Mouse (Mus musculus) neural tube, embryonic 15.5 days (tissue): Measurements from ENCODE around the gene Zfp697. TPM values are rescaled to one million over a fixed set of nuclear protein-coding genes. Genes with fewer than 3 reads are reported as not detected.
A peak's percentile ranks its signal among the peaks of the same experiment; 100 is the strongest.
"Not testable (repeated sequence)": the region's sequence is repeated elsewhere in the genome, so short reads cannot be mapped to it uniquely, and the experiment has no call there.

Experiments
- ATAC-seq: fragments of 200-750 bp; cut with Nextera tagmentation; 2 replicates; pipeline ENCODE4 v1.8.0; 2017; ENCODE audit warnings: mild to moderate bottlenecking, moderate TSS enrichment, moderate library complexity; ENCODE audit not compliant: low FRiP score
- H3K27ac ChIP-seq: fragments of 300-500 bp; sonication (generic); replicated peaks from 2 replicates; pipeline ENCODE4 v1.5.1; 2015; ENCODE audit warnings: mild to moderate bottlenecking, inconsistent platforms
- H3K27me3 ChIP-seq: fragments of 300-500 bp; sonication (generic); replicated peaks from 2 replicates; pipeline ENCODE4 v1.6.1; 2015; ENCODE audit warnings: inconsistent platforms
- H3K36me3 ChIP-seq: fragments of 300-500 bp; sonication (generic); 2 replicates; pipeline ENCODE4 v1.6.1; 2015; ENCODE audit warnings: inconsistent platforms
- H3K4me1 ChIP-seq: fragments of 300-500 bp; sonication (generic); 2 replicates; pipeline ENCODE4 v1.6.1; 2015; ENCODE audit warnings: inconsistent platforms
- H3K4me2 ChIP-seq: fragments of 300-500 bp; sonication (generic); 2 replicates; pipeline ENCODE4 v1.6.1; 2015; ENCODE audit warnings: inconsistent platforms, mild to moderate bottlenecking, moderate library complexity
- H3K4me3 ChIP-seq: fragments of 300-500 bp; sonication (generic); replicated peaks from 2 replicates; pipeline ENCODE4 v1.5.1; 2015; ENCODE audit warnings: mild to moderate bottlenecking, inconsistent platforms
- H3K9ac ChIP-seq: fragments of 300-500 bp; sonication (generic); replicated peaks from 2 replicates; pipeline ENCODE4 v1.6.1; 2015; ENCODE audit warnings: mild to moderate bottlenecking, inconsistent platforms
- H3K9me3 ChIP-seq: fragments of 300-500 bp; sonication (generic); replicated peaks from 2 replicates; pipeline ENCODE4 v1.6.1; 2016; ENCODE audit warnings: inconsistent platforms
- WGBS: fragments of 180-500 bp; shearing (Covaris S2); methylation state at CpG from one replicate; pipeline ENCODE4 v1.1.7; 2015; ENCODE audit warnings: mixed read lengths; 5-methylcytosine and 5-hydroxymethylcytosine counted together
- polyA plus RNA-seq: library from polyadenylated mRNA; unstranded; fragments of >200 nt; fragmentation: Nextera tagmentation; extraction: Ambion mirVana; gene quantifications from 2 replicates; pipeline ENCODE4 v1.2.1, GENCODE M21; 2015

Zfp697 gene
- polyA plus RNA-seq, 1 experiment from 2014 or later, result 17.0 TPM

DNA sequence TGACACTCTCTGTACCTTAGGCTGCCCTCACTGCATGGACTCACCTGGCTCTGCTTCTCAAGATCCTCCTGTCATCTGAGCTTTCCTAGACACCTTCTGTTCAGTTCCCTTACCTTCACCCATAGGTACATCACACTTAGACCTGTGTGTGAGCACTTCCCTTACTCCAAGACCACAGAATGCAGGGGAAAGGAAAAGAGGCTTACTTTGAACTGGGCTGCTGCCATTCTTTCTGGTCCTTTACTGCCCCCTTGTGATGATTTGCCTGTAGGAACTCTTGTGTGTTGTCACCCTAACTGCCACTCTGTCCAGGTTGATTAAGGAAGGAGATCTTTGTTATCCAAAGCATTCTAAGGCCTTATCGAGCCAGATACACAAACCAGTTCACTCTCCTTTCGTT lies 168.0 kb downstream of the Zfp697 start:
- not testable (repeated sequence) for H3K27ac ChIP-seq, H3K9ac ChIP-seq, H3K36me3 ChIP-seq, H3K4me1 ChIP-seq, H3K9me3 ChIP-seq, H3K4me2 ChIP-seq, H3K27me3 ChIP-seq, H3K4me3 ChIP-seq
- ATAC-seq, result peak; percentile 74; the same call in 1 of the 2 replicates
- no CpG with 5 or more reads among the region's 2 CpGs for WGBS

DNA sequence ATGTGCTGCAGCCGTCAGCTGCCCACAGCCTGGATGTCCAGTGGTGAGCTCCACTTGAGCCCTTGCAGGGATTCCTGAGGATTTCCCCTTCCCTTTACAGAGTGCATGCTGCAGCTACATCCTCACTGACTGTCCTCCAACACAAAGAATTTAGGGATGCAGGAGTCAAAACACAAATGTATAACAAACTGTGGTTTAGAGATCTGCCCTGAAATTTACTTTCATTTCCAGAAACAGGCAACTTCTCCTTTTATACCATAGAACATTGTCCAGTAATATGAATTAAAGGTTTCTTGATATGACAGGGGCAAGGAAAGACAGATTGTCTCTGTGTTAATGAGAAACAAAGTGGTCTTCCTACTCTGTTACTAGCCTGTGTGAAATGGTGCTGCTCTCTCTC lies 168.6 kb downstream of the Zfp697 start:
- H3K4me1 ChIP-seq, ATAC-seq, H3K36me3 ChIP-seq, H3K27me3 ChIP-seq, H3K9me3 ChIP-seq, H3K27ac ChIP-seq, H3K9ac ChIP-seq, H3K4me2 ChIP-seq, H3K4me3 ChIP-seq: not testable (repeated sequence)
- WGBS, result no CpG with 5 or more reads among the region's 1 CpGs

DNA sequence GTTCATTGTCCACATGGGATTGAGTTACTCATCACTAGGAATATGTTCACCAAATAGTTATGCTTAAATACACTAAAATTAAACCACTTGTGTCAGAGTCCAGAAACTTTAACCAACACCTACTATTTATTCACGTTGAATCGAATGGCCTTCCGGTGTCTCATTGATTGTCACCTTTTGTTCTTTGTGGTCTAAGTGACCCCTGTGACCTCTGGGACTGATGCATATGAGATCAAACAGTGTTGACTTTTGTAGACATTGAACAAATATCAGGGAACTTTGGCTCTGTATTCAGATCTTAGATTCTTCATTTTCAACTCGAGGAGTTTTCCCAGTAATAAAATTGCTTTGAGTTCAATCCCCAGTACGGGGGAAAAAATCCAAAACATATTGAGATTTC lies 178.4 kb downstream of the Zfp697 start:
- H3K36me3 ChIP-seq, H3K4me2 ChIP-seq, H3K9ac ChIP-seq, H3K27me3 ChIP-seq, H3K27ac ChIP-seq, ATAC-seq, H3K4me3 ChIP-seq, H3K9me3 ChIP-seq, H3K4me1 ChIP-seq: not testable (repeated sequence)
- WGBS, result no CpG with 5 or more reads among the region's 5 CpGs

- H3K4me2 ChIP-seq, H3K36me3 ChIP-seq, H3K4me3 ChIP-seq, H3K27me3 ChIP-seq, H3K9me3 ChIP-seq, H3K9ac ChIP-seq, H3K4me1 ChIP-seq, ATAC-seq, H3K27ac ChIP-seq: not testable (repeated sequence)
- WGBS, result no CpG with 5 or more reads among the region's 2 CpGs
Observed at GRCm38 (mm10) chr3:98563831-98564230, 181.6 kb downstream of the Zfp697 start.

DNA sequence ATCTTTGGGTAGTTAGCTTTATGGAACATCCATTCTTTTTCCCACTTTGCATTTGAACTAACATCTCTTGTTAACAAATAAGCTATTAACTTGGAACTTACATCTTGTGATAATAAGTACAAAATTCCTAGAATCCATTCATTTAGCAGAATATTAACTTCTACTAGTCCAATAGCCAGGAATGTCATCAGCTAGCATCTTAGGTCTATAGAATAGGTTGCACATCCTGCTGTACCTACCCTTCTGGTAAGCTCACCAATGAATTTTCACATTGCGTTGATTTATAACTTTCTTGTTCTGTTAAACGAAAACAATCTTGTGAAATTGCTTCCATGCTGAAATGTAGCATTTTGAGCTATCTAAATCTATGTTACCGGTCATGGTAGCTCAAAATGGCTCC lies 182.6 kb downstream of the Zfp697 start:
- not testable (repeated sequence) for H3K9ac ChIP-seq, H3K4me2 ChIP-seq, H3K9me3 ChIP-seq, H3K4me3 ChIP-seq, H3K27ac ChIP-seq, H3K27me3 ChIP-seq, H3K4me1 ChIP-seq, ATAC-seq, H3K36me3 ChIP-seq
- no CpG with 5 or more reads among the region's 3 CpGs for WGBS

DNA sequence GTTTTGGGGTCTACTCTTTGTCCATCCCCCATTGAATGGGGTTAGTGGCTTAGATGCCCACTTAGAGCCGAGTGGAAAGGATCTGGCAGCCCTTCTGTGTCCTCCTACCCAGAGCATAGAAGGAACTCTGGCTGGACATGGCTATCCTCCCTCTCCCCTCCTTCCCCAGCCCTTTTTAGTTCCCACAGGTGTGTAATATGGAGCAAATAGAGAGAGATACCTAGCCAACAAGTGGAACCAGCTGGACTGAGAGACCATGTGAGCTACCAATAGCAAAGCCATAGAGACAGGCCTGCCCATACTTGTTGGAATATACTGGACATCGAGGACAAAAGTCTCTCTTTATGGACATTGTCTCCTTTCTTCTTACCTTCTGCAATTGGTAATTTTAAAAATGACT lies 185.5 kb downstream of the Zfp697 start:
- H3K27ac ChIP-seq, H3K4me1 ChIP-seq, H3K9ac ChIP-seq, H3K9me3 ChIP-seq, H3K4me2 ChIP-seq, H3K4me3 ChIP-seq, H3K36me3 ChIP-seq, H3K27me3 ChIP-seq: not testable (repeated sequence)
- 91% methylated on average over 2 of the region's 2 CpGs for WGBS
- ATAC-seq, result peak; percentile 35; the same call in 1 of the 2 replicates

DNA sequence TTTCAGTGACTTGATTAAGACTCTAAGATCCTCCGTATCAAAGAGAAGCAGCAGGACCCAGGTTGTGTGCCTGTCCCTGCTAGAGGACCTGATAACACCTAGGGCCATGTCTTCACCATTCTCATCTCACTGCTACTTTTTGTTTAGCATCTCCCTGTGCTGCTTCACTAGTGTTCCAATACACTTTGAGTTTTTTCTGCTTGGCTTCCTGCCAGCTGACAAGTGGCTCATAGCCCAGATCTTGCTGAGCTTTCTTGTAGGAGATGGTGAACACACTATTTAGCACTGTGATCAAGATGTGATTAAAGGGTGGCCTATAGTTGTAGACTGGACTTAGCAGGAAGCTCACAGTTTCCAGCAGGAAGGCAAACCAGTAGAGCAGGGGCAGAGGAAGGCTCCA lies 198.8 kb downstream of the Zfp697 start:
- not testable (repeated sequence) for H3K4me2 ChIP-seq, H3K36me3 ChIP-seq, H3K27me3 ChIP-seq, H3K9me3 ChIP-seq, ATAC-seq, H3K27ac ChIP-seq, H3K4me3 ChIP-seq, H3K9ac ChIP-seq, H3K4me1 ChIP-seq
- 100% methylated on average over 1 of the region's 1 CpGs for WGBS

- H3K9me3 ChIP-seq, H3K9ac ChIP-seq, H3K4me1 ChIP-seq, H3K36me3 ChIP-seq, H3K4me2 ChIP-seq, H3K27me3 ChIP-seq, H3K4me3 ChIP-seq, H3K27ac ChIP-seq, ATAC-seq: not testable (repeated sequence)
- no CpG with 5 or more reads among the region's 1 CpGs for WGBS
Observed at GRCm38 (mm10) chr3:98582202-98582601, 199.9 kb downstream of the Zfp697 start.

DNA sequence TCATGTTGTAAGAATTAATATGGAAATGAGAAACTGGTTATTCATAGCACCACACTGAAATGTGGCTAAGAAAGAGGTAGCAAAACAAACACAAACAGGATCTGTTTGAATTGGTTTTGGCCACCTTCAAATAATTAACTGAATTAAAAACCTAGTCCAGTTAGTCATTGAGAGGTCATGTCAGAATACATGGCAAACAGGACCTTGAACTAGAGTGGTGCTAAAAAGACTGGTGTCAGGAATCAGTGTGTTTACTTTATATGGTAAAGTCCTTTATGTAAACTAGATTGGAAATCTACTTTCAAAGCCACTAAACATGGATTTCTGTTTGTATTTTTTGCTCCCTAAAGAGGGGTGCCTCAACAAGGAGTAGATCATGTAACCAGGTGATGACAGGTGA lies 200.4 kb downstream of the Zfp697 start:
- not testable (repeated sequence) for H3K9ac ChIP-seq, H3K4me2 ChIP-seq, H3K27ac ChIP-seq, H3K9me3 ChIP-seq, ATAC-seq, H3K27me3 ChIP-seq, H3K4me3 ChIP-seq, H3K4me1 ChIP-seq, H3K36me3 ChIP-seq

DNA sequence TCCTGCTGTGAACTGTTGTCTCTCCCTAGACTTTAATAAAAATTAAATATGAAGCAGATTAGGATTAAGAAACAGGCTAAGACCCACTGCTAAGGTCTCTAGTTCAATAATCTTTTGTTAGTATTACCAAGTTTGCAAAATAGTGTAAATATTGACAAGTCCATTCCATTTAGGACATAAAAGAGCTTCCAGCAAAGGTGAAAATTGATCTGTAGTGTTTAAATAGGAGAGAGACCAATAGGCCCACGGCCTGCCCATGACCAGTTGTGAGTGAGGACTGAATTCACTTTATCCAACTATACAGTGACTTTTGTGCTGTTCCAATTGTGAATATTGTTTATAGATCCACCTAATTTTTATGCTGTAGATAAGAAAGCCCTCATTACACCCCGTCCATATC lies 205.5 kb downstream of the Zfp697 start:
- no peak overlapping the region for H3K4me2 ChIP-seq
- no peak overlapping the region for H3K4me3 ChIP-seq
- H3K9ac ChIP-seq, result no peak overlapping the region
- H3K4me1 ChIP-seq, result no peaks in the 10 kb centered on the region
- WGBS, result 88% methylated on average over 2 of the region's 2 CpGs
- H3K36me3 ChIP-seq, result no peaks in the 10 kb centered on the region
- ATAC-seq, result no peak
- no peak overlapping the region for H3K27ac ChIP-seq
- no peaks in the 10 kb centered on the region for H3K27me3 ChIP-seq
- H3K9me3 ChIP-seq, result no peaks in the 10 kb centered on the region

DNA sequence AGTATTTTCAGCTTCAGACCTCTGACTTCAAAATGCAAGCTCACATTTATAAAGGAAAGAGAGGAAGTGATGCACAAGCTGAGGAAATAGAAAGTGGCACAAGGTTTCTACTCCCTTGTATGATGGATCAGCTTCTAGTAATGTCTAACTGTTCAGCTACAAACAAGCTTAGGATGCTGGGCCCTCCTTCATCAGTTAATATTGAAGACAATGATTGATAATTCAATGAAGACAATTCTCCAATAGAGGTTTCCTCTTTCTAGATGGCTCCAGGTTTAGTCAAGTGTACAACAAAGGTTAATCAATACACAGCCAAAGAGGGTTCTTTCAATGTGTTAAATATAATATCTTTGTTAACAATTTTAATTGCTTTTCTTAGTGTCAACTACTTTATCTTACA lies 206.4 kb downstream of the Zfp697 start, which contains the start of gene Gm10681:
Gene Gm10681, minus strand, starts transcription at position 101 of the 400 bp plus-strand sequence.
- Histone ChIP-seq H3K4me1 (no peaks in the 10 kb centered on the region), H3K4me3 (no peak within 1 kb of the TSS), H3K9ac (no peak within 1 kb of the TSS), H3K27me3 (no peaks in the 10 kb centered on the region), H3K9me3 (no peaks in the 10 kb centered on the region), H3K27ac (no peak within 1 kb of the TSS), H3K4me2 (no peak within 1 kb of the TSS), H3K36me3 (no peaks in the 10 kb centered on the region)
- no peak for ATAC-seq

DNA sequence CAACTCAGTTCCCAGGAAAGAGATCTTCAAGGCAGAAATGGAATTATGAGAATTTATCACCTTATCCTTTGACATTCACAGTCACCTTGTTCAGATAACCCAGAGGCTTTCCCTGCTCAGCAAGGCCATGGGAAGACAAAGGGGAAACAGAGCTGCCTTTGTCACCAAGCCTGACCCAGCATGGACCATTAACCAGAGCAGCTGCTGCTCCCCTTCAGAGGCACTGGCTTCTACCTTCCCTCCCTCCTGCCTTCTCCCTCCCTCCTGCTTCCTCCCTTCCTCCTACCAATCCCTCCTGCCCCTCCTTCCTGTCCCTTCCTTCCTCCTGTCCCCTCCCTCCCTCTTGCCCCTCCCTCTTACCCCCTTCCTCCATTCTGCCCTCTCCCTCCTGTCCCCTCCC lies 231.3 kb downstream of the Zfp697 start:
- H3K36me3 ChIP-seq, ATAC-seq, H3K4me2 ChIP-seq, H3K27me3 ChIP-seq, H3K9me3 ChIP-seq, H3K9ac ChIP-seq, H3K4me1 ChIP-seq, H3K27ac ChIP-seq, H3K4me3 ChIP-seq: not testable (repeated sequence)

DNA sequence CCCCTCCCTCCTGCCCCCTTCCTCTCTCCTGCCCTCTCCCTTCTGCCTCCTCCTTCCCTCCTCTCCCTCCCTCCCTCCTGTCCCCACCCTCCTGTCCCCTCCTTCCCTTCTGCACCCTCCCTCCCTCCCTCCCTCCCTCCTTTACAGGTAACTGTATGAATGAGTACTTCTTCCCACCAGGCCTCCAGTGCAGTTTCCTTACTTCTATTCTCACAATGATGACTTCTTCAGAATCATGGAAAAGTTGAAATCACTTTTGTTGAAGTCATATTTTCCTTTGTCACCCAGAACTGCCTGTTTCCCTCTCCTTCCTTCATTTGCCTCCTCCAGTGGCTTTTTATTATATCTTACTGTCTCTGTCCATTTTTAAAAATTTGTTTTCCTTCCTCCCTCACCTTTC lies 231.7 kb downstream of the Zfp697 start:
- Histone ChIP-seq H3K4me2 (no peak overlapping the region), H3K27me3 (no peaks in the 10 kb centered on the region), H3K4me1 (no peaks in the 10 kb centered on the region), H3K36me3 (no peaks in the 10 kb centered on the region), H3K4me3 (no peak overlapping the region), H3K9me3 (no peaks in the 10 kb centered on the region), H3K27ac (no peak overlapping the region), H3K9ac (no peak overlapping the region)
- ATAC-seq, result no peak; the same call in 1 of the 2 replicates
